Mouse (Mus musculus) cerebellum, adult 9-11 months (tissue): ENCODE results near the gene Usp16.

Source experiments
- DNase-seq: peaks from one replicate; pipeline ENCODE4 v3.0.0; 2022

The Usp16 gene

GRCm38 (mm10) chr16:87454419-87455179 lies at the start of gene Usp16:
Gene Usp16, plus strand, starts transcription at chr16:87454703.
- peak; percentile 92 for DNase-seq

DNA sequence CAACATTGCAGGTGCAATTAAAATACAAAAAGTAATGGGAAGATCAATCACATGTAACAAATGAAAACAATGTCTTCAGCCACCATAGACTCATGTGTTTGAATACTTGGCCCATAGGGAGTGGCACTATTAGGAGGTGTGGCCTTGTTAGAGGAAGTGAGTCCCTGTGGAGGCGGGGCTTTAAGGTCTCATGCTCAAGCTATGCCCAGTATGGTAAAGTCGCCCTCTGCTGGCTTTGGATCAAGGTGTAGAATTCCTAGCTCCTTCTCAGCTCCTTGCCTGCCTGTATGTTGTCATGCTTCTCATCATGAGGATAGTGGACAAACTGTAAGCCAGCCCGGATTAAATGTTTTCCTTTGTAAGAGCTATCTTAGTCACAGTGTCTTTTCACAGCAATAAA lies 49.5 kb upstream of the Usp16 start:
- DNase-seq: no peak

GRCm38 (mm10) chr16:87420662-87421061 lies 33.8 kb upstream of the Usp16 start:
- no peak for DNase-seq

DNA sequence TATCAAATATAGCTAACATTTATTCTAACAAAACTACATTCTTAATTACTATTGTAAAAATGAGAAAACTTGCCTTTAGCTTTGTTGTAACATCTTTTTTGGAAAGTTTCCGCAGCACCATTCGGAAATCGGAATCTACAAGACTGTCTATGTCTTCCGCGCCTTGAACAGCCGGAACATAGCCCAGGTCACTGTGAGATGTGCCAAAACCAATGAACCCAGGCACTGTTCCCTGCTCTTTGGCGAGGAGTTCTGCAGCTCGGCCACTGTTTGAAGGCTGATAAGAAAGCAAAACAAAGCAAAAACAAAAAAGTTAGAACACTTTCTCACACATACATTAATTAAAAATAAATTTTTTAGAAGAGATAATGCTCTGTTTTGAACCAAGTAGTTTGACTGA lies 27.0 kb upstream of the Usp16 start:
- DNase-seq: no peak

GRCm38 (mm10) chr16:87432033-87432814 lies 22.3 kb upstream of the Usp16 start, which contains the start of gene Ltn1:
Gene Ltn1, minus strand, starts transcription at chr16:87432612.
- DNase-seq: peak; percentile 99

DNA sequence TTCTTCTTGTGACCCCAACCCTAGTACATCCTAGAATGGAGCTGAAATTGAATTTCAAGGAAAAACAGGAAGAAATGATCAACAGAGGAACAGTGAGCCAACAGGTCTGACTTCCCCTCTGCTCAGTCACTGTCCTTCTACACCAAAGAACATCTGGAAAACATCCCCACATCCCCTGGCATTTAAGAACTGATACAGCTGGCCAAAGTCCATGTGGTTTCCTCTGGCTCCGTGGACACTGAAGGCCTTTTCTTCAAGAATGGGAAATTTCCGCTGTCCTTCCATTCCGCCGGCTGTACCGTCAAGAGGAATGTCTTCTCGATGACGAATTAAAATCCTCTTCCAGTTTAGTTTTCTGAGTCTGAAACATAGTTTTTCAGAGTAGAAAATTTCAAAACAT lies 20.2 kb upstream of the Usp16 start:
- no peak for DNase-seq

GRCm38 (mm10) chr16:87434946-87435345 lies 19.6 kb upstream of the Usp16 start:
- DNase-seq: no peak

DNA sequence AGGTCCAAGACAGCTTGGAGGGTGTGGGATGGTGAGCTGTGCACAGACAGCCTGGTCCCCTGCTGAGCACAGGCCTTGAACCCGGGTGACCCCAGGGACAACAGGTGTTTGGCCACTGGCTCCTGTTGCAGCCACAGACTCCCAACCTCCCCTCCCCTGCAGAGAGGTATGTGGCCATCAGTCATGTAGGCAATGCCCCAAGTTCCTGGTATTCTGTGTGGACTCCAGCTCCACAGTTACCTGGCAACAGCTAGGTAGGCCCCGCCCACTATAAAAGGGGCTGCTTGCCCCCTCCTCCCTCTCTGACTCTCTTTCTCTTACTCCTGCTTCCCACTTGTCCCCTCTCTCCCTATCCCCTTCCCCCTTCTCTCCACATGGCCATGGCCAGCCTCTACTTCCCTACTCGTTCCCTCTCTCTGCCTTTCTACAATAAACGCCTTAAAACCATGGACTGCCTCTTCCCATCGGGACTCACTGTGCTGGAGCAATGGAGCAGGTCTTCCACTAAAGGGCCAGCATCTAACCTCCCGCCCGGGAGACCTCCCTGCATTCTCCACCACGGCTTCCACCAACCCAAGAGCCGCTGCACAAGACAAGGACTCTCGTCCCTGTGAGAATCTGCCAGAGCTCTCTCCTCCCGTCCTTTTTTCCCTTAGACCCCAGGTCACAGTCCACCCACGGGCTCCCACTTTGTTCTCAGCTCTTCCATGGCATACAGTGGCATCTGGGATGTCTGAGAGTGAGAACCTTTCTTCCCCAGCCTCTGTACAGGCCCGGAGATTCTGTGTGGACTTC lies 18.9 kb upstream of the Usp16 start:
- peak; percentile 19 for DNase-seq

- DNase-seq: no peak
Measured at GRCm38 (mm10) chr16:87437096-87437495, 17.4 kb upstream of the Usp16 start.

- peak; percentile 23 for DNase-seq
Measured at GRCm38 (mm10) chr16:87438697-87439096, 15.8 kb upstream of the Usp16 start.

GRCm38 (mm10) chr16:87440184-87440686 lies 14.3 kb upstream of the Usp16 start, which contains the start of gene Rwdd2b:
Gene Rwdd2b, minus strand, starts transcription at chr16:87440573.
- peak; percentile 93 for DNase-seq

- DNase-seq: peak; percentile 42
Measured at GRCm38 (mm10) chr16:87441089-87441488, 13.4 kb upstream of the Usp16 start.

GRCm38 (mm10) chr16:87442291-87442690 lies 12.2 kb upstream of the Usp16 start:
- no peak for DNase-seq

GRCm38 (mm10) chr16:87443245-87443644 lies 11.3 kb upstream of the Usp16 start:
- no peak for DNase-seq

- no peak for DNase-seq
Measured at GRCm38 (mm10) chr16:87444071-87444470, 10.4 kb upstream of the Usp16 start.

DNA sequence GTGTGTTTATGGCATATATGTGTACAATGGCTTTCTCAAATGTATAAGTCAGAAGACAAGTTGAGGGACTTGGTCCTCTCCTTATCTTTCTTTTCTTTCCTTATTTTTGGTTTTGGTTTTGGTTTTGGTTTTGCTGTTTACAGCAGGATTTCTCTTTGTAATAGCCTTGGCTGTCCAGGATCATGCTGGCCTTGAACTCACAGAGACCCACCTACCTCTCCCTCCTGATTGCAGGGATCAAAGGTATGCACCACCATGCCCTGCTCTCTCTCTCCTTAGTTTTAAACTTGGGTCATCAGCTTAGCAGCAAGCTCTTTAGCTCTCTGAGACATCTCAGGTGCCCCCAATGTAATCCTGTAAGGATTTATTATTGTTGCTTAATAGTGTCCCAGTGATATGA lies 9.4 kb upstream of the Usp16 start:
- no peak for DNase-seq

GRCm38 (mm10) chr16:87445528-87445927 lies 9.0 kb upstream of the Usp16 start:
- no peak for DNase-seq

- peak; percentile 16 for DNase-seq
Measured at GRCm38 (mm10) chr16:87453226-87453625, 1.3 kb upstream of the Usp16 start.

DNA sequence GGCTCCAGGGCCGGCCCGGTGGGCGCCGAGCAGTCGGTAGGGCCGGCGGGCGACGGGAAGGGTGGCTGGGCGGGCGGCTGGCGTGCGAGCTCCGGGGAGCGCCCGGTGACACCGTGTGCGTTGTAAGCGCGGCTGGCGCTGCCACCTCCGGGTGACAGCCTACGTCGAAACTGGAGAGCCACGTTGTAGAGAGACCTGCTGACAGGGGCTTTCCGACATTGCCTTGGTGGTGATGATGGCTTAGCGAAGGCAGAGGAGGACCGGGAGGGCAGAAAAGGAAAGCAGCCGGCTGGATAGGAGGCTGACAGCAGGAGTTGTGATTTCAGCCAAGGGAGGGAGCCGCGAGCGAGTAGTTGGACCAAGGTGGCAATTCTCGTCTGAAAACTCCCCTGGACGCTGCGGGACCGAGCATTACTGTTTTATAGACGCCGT lies 693 bp downstream of the Usp16 start:
- DNase-seq: no peak

DNA sequence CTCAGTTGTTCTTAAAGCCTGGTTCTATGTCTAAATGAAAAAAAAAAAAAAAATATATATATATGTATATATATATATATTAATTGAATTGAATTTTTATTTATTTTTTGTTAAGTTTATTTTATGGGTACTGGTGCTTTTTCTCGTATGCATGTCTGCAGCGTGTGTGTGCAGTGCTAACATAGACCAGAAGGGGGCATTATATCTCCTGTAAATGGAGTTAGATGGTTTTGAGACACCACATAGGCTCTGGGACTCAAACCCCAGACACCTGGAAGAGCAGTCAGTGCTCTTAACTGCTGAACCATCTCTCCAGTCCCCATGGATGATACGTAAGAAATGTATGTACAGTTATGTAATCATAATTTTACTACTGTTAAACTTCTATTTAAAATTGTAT lies 4.2 kb downstream of the Usp16 start:
- DNase-seq: no peak

DNA sequence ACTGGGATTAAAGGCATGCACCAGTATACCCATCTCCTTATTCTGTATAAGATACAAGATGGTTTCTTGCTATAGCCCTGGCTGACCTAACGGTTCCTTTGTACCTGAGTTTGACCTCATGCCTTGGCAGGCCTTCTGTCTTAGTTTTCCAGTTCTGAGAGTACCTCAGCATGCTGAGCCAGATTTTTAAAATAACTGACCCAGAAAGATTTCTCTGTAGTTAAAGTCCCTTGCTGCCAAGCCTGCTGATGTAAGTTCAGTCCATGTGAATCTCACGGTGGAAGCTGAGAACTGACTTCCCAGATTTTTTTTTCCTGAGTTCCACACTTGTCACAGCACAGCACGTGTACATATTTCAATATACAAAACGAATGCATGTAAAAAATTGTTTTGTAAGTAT lies 16.1 kb downstream of the Usp16 start:
- DNase-seq: no peak

DNA sequence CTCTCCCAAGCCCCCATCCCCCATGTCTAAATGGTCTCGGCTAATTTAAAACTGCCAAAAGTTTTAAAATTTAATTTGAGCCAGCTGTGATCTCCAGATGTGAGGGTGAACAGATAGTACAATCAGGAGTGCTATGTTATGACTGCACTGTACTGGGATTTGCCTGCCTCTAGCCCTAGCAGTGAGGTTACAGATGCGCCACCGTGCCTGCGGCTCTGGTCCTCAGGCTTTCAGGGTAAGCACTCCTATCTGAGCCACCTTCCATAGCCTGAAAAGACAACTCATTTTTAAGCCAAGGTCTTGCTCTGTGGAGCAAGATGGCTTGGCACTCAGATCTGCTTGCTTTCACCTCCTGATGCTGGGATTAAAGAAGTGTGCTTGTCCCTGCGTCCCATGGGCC lies 29.9 kb downstream of the Usp16 start:
- DNase-seq: no peak

GRCm38 (mm10) chr16:87486739-87487138 lies 32.2 kb downstream of the Usp16 start:
- DNase-seq: no peak
